Comparison of ENCODE assay signal across 19 mouse cellular contexts in genomic region chr13:6625942-6626341, GRCm38 (mm10).
"Had no signal": no experiment of that assay in that cellular context is flagged by ENCODE, and none has a peak within 500 bp of the region (broad histone marks: within the 10 kb centered on the region; RNA-seq: fewer than 3 reads in every experiment).

No protein-coding gene starts in this region.

- H3K27me3 ChIP-seq: limb, embryonic 12.5 days; limb, embryonic 15.5 days; megakaryocyte, embryonic 14.5 days; midbrain, embryonic 13.5 days; neural tube, embryonic 12.5 days; neural tube, embryonic 15.5 days had no signal

- H3K9ac ChIP-seq: limb, embryonic 12.5 days; limb, embryonic 15.5 days; liver, embryonic 14.5 days; liver, postnatal 0 days; lung, embryonic 14.5 days; midbrain, embryonic 13.5 days; neural tube, embryonic 12.5 days; neural tube, embryonic 15.5 days had no signal

- H3K4me1 ChIP-seq: midbrain, embryonic 13.5 days; neural tube, embryonic 12.5 days had no signal

- DNase-seq: kidney, adult 18-20 months; kidney, adult 9 months; kidney, postnatal 14 days; kidney, postnatal 4 days; left cerebral cortex, postnatal 4 days; liver, postnatal 0 days; lung, embryonic 14.5 days; lung, postnatal 36 days; thymus, adult 18-20 months; thymus, postnatal 36 days had no signal

- ATAC-seq: liver, postnatal 0 days; midbrain, embryonic 13.5 days; midbrain, embryonic 16.5 days had no signal

- H3K27ac ChIP-seq: limb, embryonic 12.5 days; limb, embryonic 15.5 days; liver, embryonic 14.5 days; midbrain, embryonic 13.5 days; neural tube, embryonic 12.5 days; neural tube, embryonic 15.5 days had no signal

- H3K4me3 ChIP-seq: limb, embryonic 12.5 days; limb, embryonic 15.5 days; megakaryocyte, embryonic 14.5 days; midbrain, embryonic 13.5 days; neural tube, embryonic 12.5 days; neural tube, embryonic 15.5 days had no signal

- H3K4me2 ChIP-seq: limb, embryonic 12.5 days; limb, embryonic 15.5 days; liver, embryonic 11.5 days; lung, embryonic 14.5 days; midbrain, embryonic 13.5 days; neural tube, embryonic 12.5 days; neural tube, embryonic 15.5 days had no signal

- H3K9me3 ChIP-seq: limb, embryonic 12.5 days; limb, embryonic 15.5 days; megakaryocyte, embryonic 14.5 days; midbrain, embryonic 13.5 days; neural tube, embryonic 12.5 days; neural tube, embryonic 15.5 days had no signal

- H3K36me3 ChIP-seq: limb, embryonic 12.5 days; limb, embryonic 15.5 days; neural tube, embryonic 12.5 days had no signal
